Mouse (Mus musculus): ENCODE measurements around the gene Spink2.
"Not testable (repeated sequence)": the region's sequence is repeated elsewhere in the genome, so short reads cannot be mapped to it uniquely, and the experiment has no call there.

The Spink2 gene

GRCm38 (mm10) chr5:77211236-77211635, at the start of gene Spink2:
Spink2 (minus strand) TSS chr5:77211471.
- DNase-seq (ENCODE audit: low read depth, low spot score): no peak

- no peak for DNase-seq (ENCODE audit: low read depth, low spot score)
These were observed 48.9 kb upstream of the Spink2 start for GRCm38 (mm10) chr5:77260141-77260540.

- DNase-seq (ENCODE audit: low read depth, low spot score): no peak
These were observed 48.0 kb upstream of the Spink2 start for GRCm38 (mm10) chr5:77259315-77259714.

GRCm38 (mm10) chr5:77257603-77258002, 46.3 kb upstream of the Spink2 start:
- no peak for DNase-seq (ENCODE audit: low read depth, low spot score)

GRCm38 (mm10) chr5:77254402-77254801, 43.1 kb upstream of the Spink2 start:
- DNase-seq (ENCODE audit: low read depth, low spot score): no peak

- no peak for DNase-seq (ENCODE audit: low read depth, low spot score)
These were observed 41.9 kb upstream of the Spink2 start for GRCm38 (mm10) chr5:77253154-77253553.

GRCm38 (mm10) chr5:77252115-77252827, 41.0 kb upstream of the Spink2 start:
- no peak for DNase-seq (ENCODE audit: low read depth, low spot score)

GRCm38 (mm10) chr5:77251656-77252055, 40.4 kb upstream of the Spink2 start:
- DNase-seq (ENCODE audit: low read depth, low spot score): no peak

- DNase-seq (ENCODE audit: low read depth, low spot score): no peak
These were observed 38.8 kb upstream of the Spink2 start for GRCm38 (mm10) chr5:77250083-77250482.

GRCm38 (mm10) chr5:77245787-77246671, 34.8 kb upstream of the Spink2 start:
- DNase-seq (ENCODE audit: low read depth, low spot score): peak; percentile 92

GRCm38 (mm10) chr5:77245463-77245786, 34.2 kb upstream of the Spink2 start:
- peak; percentile 79 for DNase-seq (ENCODE audit: low read depth, low spot score)

- no peak for DNase-seq (ENCODE audit: low read depth, low spot score)
These were observed 33.2 kb upstream of the Spink2 start for GRCm38 (mm10) chr5:77244331-77244987.

- no peak for DNase-seq (ENCODE audit: low read depth, low spot score)
These were observed 25.8 kb upstream of the Spink2 start for GRCm38 (mm10) chr5:77237104-77237503.

GRCm38 (mm10) chr5:77234921-77235320, 23.6 kb upstream of the Spink2 start:
- DNase-seq (ENCODE audit: low read depth, low spot score): no peak

- not testable (repeated sequence) for DNase-seq (ENCODE audit: low read depth, low spot score)
These were observed 20.6 kb upstream of the Spink2 start for GRCm38 (mm10) chr5:77231863-77232262.

- DNase-seq (ENCODE audit: low read depth, low spot score): peak; percentile 69
These were observed 17.7 kb upstream of the Spink2 start for GRCm38 (mm10) chr5:77228986-77229385.

GRCm38 (mm10) chr5:77223043-77223975, 12.0 kb upstream of the Spink2 start:
- DNase-seq (ENCODE audit: low read depth, low spot score): peak; percentile 72

- DNase-seq (ENCODE audit: low read depth, low spot score): no peak
These were observed 6.5 kb upstream of the Spink2 start for GRCm38 (mm10) chr5:77217724-77218123.

- DNase-seq (ENCODE audit: low read depth, low spot score): peak; percentile 84
These were observed 5.9 kb upstream of the Spink2 start for GRCm38 (mm10) chr5:77217211-77217610.

- DNase-seq (ENCODE audit: low read depth, low spot score): peak; percentile 50
These were observed 5.1 kb downstream of the Spink2 start for GRCm38 (mm10) chr5:77206134-77206533.

GRCm38 (mm10) chr5:77202238-77202637, 9.0 kb downstream of the Spink2 start:
- DNase-seq (ENCODE audit: low read depth, low spot score): no peak

Data from A20 (cell line).